Mouse (Mus musculus): ENCODE measurements around the gene St6galnac3. TPM values are rescaled to one million over a fixed set of nuclear protein-coding genes. Genes with fewer than 3 reads are reported as not detected.

St6galnac3 gene
- total and polyA plus RNA-seq, 2 experiments from 2014 or later = 6.9 to 11.9 TPM

DNA sequence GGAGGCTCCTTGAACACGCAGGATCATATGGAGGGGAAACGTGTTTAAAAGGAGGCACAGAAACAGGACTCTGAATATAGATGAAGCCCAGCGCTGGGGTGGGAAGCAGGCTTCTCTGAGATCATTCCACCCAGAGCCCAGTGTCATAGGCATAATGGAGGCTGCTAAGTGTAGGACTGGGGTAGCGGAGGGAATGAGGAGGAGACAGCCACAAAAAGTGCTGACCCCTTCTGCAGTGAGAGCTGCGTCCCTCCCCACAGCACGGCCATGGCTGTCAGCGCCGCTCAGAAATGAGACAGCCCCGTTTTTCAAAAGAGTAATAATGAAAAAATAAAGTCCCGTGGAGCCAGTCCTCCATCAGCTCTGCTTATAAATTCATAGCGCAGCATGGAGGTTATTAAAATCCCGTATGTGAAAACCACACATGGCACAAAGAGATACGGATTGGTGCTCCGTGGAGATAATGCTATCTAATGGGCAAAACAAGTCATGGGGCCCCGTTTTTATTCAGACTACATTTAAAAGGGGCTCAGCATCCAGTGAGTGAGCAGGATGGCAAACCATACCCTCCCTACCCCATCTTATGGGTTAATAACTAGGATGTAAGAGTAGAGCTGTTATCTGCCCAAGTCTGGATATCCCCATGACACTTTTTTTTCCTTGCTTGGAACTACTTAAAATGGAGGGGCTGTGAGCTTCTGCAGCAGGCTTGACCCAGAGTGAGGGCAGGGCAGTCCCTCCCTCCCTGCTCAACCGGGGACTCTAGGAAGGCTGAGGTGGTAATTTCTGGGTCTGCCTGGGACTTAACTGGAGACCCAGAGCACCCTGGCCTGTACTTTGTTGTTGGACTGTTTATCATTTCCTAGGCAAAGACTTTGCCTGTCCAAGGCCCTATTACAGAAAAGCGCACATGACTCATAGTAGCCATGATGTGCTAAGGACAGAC is 288.6 kb downstream of the St6galnac3 start:
- no peaks in the 10 kb centered on the region for H3K9me3 ChIP-seq (ENCODE audit: low read length)
- no peak overlapping the region for H3K4me2 ChIP-seq (ENCODE audit: low read depth, low read length, poor library complexity, severe bottlenecking)
- H3K36me3 ChIP-seq (ENCODE audit: insufficient read depth, low read length) = no peaks in the 10 kb centered on the region
- no peak for TF ChIP-seq CTCF (IDR thresholded peaks at IDR 0.05)
- H3K4me1 ChIP-seq (ENCODE audit: insufficient read depth, low read length) = peaks cover 4% of the 10 kb centered on the region; the same call in 1 of the 2 replicates
- H3K27ac ChIP-seq (ENCODE audit: low read depth, low read length) = no peak overlapping the region
- no peak overlapping the region for H3K4me3 ChIP-seq (ENCODE audit: low read depth, low read length)
- WGBS = 42% methylated on average over 17 of the region's 17 CpGs
- ATAC-seq (ENCODE audit: low FRiP score) (peak; percentile 70; the same call in 1 of the 2 replicates), DNase-seq (ENCODE audit: low spot score) (no peak)
- H3K9ac ChIP-seq (replicated peaks; ENCODE audit: low read length, poor library complexity, severe bottlenecking) = no peak overlapping the region
- no peaks in the 10 kb centered on the region for H3K27me3 ChIP-seq (ENCODE audit: insufficient read depth, low read length)

DNA sequence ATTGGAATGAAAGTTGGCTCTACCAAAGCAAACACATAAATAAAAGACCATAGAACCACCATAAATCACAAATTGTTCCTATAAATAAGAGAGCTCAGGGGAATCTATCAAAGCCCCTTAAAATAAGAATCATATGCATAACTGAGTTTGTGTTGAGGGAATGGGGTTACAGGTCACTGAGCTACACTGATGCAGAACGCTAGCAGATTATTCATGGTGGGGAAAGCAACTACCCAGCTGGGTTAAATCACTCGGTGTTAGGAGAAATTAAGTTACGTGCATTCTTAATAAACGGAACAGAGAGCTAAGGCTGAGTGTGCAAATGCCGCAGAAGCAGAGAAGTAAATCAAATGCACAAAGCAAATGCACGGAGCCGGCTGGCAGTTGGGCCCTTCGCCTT is 292.0 kb downstream of the St6galnac3 start:
- no peaks in the 10 kb centered on the region for H3K27me3 ChIP-seq (ENCODE audit: insufficient read depth, low read length)
- ATAC-seq (ENCODE audit: low FRiP score) (no peak), DNase-seq (ENCODE audit: low spot score) (no peak)
- TF ChIP-seq CTCF (IDR thresholded peaks at IDR 0.05) = no peak
- H3K36me3 ChIP-seq (ENCODE audit: insufficient read depth, low read length) = no peaks in the 10 kb centered on the region
- no peaks in the 10 kb centered on the region for H3K9me3 ChIP-seq (ENCODE audit: low read length)
- H3K4me3 ChIP-seq (ENCODE audit: low read depth, low read length) = no peak overlapping the region
- no peak overlapping the region for H3K9ac ChIP-seq (replicated peaks; ENCODE audit: low read length, poor library complexity, severe bottlenecking)
- H3K4me1 ChIP-seq (ENCODE audit: insufficient read depth, low read length) = peaks cover 4% of the 10 kb centered on the region; the same call in 1 of the 2 replicates
- WGBS = 72% methylated on average over 8 of the region's 8 CpGs
- no peak overlapping the region for H3K4me2 ChIP-seq (ENCODE audit: low read depth, low read length, poor library complexity, severe bottlenecking)
- H3K27ac ChIP-seq (ENCODE audit: low read depth, low read length) = no peak overlapping the region

- no peak for TF ChIP-seq CTCF (IDR thresholded peaks at IDR 0.05)
- Histone ChIP-seq H3K4me3 (ENCODE audit: low read depth, low read length) (no peak overlapping the region), H3K36me3 (ENCODE audit: insufficient read depth, low read length) (no peaks in the 10 kb centered on the region), H3K9me3 (ENCODE audit: low read length) (no peaks in the 10 kb centered on the region), H3K27me3 (ENCODE audit: insufficient read depth, low read length) (no peaks in the 10 kb centered on the region), H3K9ac (replicated peaks; ENCODE audit: low read length, poor library complexity, severe bottlenecking) (no peak overlapping the region), H3K4me2 (ENCODE audit: low read depth, low read length, poor library complexity, severe bottlenecking) (no peak overlapping the region), H3K4me1 (ENCODE audit: insufficient read depth, low read length) (peaks cover 4% of the 10 kb centered on the region; the same call in 1 of the 2 replicates), H3K27ac (ENCODE audit: low read depth, low read length) (no peak overlapping the region)
- DNase-seq (ENCODE audit: low spot score) (peak; percentile 60), ATAC-seq (ENCODE audit: low FRiP score) (no peak)
- 73% methylated on average over 6 of the region's 6 CpGs for WGBS
Measured at GRCm38 (mm10) chr3:153432053-153432816, 292.7 kb downstream of the St6galnac3 start.

GRCm38 (mm10) chr3:153429840-153430239 is 295.1 kb downstream of the St6galnac3 start:
- H3K27me3 ChIP-seq (ENCODE audit: insufficient read depth, low read length) = no peaks in the 10 kb centered on the region

GRCm38 (mm10) chr3:153421918-153422290 is 303.1 kb downstream of the St6galnac3 start:
- DNase-seq (ENCODE audit: low spot score) (no peak), ATAC-seq (ENCODE audit: low FRiP score) (no peak)
- Histone ChIP-seq H3K27ac (ENCODE audit: low read depth, low read length) (no peak overlapping the region), H3K9me3 (ENCODE audit: low read length) (no peaks in the 10 kb centered on the region), H3K4me3 (ENCODE audit: low read depth, low read length) (no peak overlapping the region), H3K36me3 (ENCODE audit: insufficient read depth, low read length) (no peaks in the 10 kb centered on the region), H3K4me2 (ENCODE audit: low read depth, low read length, poor library complexity, severe bottlenecking) (no peak overlapping the region), H3K27me3 (ENCODE audit: insufficient read depth, low read length) (no peaks in the 10 kb centered on the region), H3K4me1 (ENCODE audit: insufficient read depth, low read length) (peaks cover 4% of the 10 kb centered on the region; the same call in 1 of the 2 replicates), H3K9ac (replicated peaks; ENCODE audit: low read length, poor library complexity, severe bottlenecking) (no peak overlapping the region)
- WGBS = 50% methylated on average over 7 of the region's 7 CpGs
- TF ChIP-seq CTCF (IDR thresholded peaks at IDR 0.05) = no peak

More at GRCm38 (mm10) chr3:153429840-153430239, 295.1 kb downstream of the St6galnac3 start:
- Histone ChIP-seq H3K36me3 (ENCODE audit: insufficient read depth, low read length) (no peaks in the 10 kb centered on the region), H3K4me2 (ENCODE audit: low read depth, low read length, poor library complexity, severe bottlenecking) (no peak overlapping the region), H3K9me3 (ENCODE audit: low read length) (no peaks in the 10 kb centered on the region), H3K9ac (replicated peaks; ENCODE audit: low read length, poor library complexity, severe bottlenecking) (no peak overlapping the region), H3K4me1 (ENCODE audit: insufficient read depth, low read length) (no peaks in the 10 kb centered on the region), H3K4me3 (ENCODE audit: low read depth, low read length) (no peak overlapping the region), H3K27ac (ENCODE audit: low read depth, low read length) (no peak overlapping the region)
- ATAC-seq (ENCODE audit: low FRiP score) = no peak
- peak; percentile 26 for DNase-seq (ENCODE audit: low spot score)
- WGBS = 47% methylated on average over 8 of the region's 8 CpGs
- TF ChIP-seq CTCF (IDR thresholded peaks at IDR 0.05) = no peak

All from midbrain, postnatal 0 days (tissue).